Mouse (Mus musculus): ENCODE results near the gene Serpinb2.

- TF ChIP-seq CTCF (IDR thresholded peaks at IDR 0.05; ENCODE audit: low read depth): no peak
- no peak for TF ChIP-seq EP300 (optimal IDR thresholded peaks at IDR 0.05)
Measured at GRCm38 (mm10) chr1:107505898-107506562, 5.2 kb upstream of the Serpinb2 start.

All from stomach, postnatal 0 days (tissue).